Mouse (Mus musculus): ENCODE data around the gene Otulinl. TPM values are rescaled to one million over a fixed set of nuclear protein-coding genes. Genes with fewer than 3 reads are reported as not detected.

Gene Otulinl
- total RNA-seq, 1 experiment from 2014 or later = 22.3 TPM

DNA sequence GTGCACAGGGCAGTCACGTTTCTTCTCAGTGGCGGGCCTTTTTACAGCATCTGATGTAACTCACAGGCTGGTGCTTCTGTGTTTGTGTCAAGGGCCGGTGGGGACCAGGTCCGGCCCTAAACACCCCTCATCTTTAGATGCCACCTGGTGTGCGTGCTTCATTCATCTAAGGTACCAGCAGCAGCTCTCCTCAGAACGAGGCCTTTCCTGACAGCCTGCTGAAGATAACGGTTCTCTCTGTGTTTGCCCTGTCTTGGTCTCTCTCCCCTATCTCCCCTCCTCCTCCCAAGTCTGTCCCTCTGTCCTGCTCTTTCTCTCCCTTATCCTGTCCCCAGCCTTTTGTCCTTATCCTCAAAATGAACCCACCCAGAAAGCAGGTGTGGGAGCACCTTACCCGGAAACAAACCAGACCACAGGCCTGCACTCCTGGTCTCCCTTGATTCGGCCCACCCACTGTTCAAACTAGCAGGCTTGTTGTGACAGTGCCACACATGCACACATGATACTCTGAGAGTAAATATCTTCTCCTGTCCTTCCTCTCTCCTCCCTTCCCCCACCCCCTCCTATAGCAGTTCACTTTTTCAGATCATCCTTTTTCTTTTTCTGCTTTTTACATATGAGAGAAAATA is 14.4 kb downstream of the Otulinl start:
- ATAC-seq (replicated peaks in 1 of 2; ENCODE audit: insufficient read depth in 1 of 2, low FRiP score in 2 of 2, low TSS enrichment in 1 of 2, low read depth in 1 of 2, poor library complexity in 2 of 2, severe bottlenecking in 2 of 2) = no peak

DNA sequence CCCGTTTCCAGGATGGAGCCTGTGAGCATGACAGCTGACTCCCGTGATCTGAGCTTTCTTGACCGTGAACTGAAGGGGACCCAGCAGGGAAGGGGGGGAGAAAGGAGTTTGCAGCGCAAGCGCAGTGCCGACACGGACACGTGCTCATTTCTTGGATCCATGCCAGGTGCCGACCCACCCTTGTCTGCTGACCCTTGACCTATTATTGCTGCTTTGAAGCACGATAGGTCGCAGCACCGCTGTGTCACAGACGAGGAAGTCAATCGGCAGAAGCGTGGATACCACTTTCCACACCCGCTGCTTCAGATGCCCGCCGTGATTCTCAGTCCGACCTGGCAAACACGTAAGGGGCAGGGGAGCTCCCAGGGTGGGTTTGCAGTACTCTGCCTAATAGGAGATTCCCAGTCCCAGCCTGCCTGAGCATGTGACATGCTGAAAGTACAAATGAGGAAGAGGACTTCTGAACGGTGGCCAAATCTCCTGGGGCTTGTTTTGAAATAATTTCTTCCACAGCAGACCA is 15.9 kb downstream of the Otulinl start:
- ATAC-seq (replicated peaks in 1 of 2; ENCODE audit: insufficient read depth in 1 of 2, low FRiP score in 2 of 2, low TSS enrichment in 1 of 2, low read depth in 1 of 2, poor library complexity in 2 of 2, severe bottlenecking in 2 of 2) = peak; percentile 55 to 57; a peak in 3 of 4 replicates

GRCm38 (mm10) chr15:27664126-27664525 is 17.3 kb downstream of the Otulinl start:
- ATAC-seq (replicated peaks in 1 of 2; ENCODE audit: insufficient read depth in 1 of 2, low FRiP score in 2 of 2, low TSS enrichment in 1 of 2, low read depth in 1 of 2, poor library complexity in 2 of 2, severe bottlenecking in 2 of 2) = peak; percentile 70 to 76

DNA sequence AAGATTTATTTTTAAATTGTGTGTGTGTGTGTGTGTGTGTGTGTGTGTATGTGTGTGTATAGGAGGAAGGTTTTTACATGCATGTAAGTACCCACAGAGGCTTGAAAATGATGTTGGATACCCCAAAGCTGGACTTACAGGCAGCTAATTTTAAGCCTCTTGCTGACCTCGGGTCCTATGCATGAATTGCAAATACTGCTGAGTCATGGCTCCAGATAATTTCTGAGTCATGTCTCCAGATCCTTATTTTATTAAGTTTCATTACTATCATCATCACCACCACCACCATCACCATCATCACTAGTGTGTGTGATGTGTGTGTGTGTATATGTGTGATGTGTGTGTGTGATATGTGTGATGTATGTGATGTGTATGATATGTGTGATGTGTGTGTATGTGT is 18.7 kb downstream of the Otulinl start:
- ATAC-seq (replicated peaks in 1 of 2; ENCODE audit: insufficient read depth in 1 of 2, low FRiP score in 2 of 2, low TSS enrichment in 1 of 2, low read depth in 1 of 2, poor library complexity in 2 of 2, severe bottlenecking in 2 of 2) = no peak

GRCm38 (mm10) chr15:27661696-27662095 is 19.7 kb downstream of the Otulinl start:
- ATAC-seq (replicated peaks in 1 of 2; ENCODE audit: insufficient read depth in 1 of 2, low FRiP score in 2 of 2, low TSS enrichment in 1 of 2, low read depth in 1 of 2, poor library complexity in 2 of 2, severe bottlenecking in 2 of 2) = no peak

DNA sequence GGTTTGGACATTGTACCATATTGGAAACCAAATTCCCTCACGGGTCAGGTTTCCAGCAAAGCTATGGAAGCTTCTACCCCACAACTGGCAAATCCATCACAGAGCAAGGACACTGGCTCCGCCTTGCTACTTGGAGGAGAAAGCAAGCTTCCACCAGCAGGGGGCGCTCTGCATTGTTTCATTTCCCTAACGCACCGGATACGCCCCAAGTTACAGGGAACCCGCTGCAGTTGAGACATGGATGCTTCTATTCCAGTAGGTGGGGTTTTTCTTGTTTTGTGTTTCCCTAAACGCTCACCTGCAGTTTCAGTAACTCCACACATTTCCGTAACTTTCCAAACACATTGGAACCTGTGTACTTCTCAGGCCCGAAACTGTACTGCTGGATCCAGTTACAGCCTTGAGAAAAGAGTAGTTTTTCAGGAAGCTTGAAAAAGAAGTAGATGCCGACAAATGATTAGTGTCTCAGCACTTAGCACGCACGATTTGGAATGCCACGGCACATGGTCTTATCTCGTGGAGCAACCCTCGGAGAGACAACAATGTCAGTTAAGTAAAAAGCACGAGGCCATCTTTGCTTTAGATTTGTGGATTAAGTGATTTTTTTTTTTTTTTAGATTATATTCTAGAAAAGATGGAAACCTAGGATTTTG is 21.7 kb downstream of the Otulinl start:
- peak; percentile 82 to 88 for ATAC-seq (replicated peaks in 1 of 2; ENCODE audit: insufficient read depth in 1 of 2, low FRiP score in 2 of 2, low TSS enrichment in 1 of 2, low read depth in 1 of 2, poor library complexity in 2 of 2, severe bottlenecking in 2 of 2)

- ATAC-seq (replicated peaks in 1 of 2; ENCODE audit: insufficient read depth in 1 of 2, low FRiP score in 2 of 2, low TSS enrichment in 1 of 2, low read depth in 1 of 2, poor library complexity in 2 of 2, severe bottlenecking in 2 of 2) = no peak
These were observed 22.2 kb downstream of the Otulinl start for GRCm38 (mm10) chr15:27659143-27659542.

DNA sequence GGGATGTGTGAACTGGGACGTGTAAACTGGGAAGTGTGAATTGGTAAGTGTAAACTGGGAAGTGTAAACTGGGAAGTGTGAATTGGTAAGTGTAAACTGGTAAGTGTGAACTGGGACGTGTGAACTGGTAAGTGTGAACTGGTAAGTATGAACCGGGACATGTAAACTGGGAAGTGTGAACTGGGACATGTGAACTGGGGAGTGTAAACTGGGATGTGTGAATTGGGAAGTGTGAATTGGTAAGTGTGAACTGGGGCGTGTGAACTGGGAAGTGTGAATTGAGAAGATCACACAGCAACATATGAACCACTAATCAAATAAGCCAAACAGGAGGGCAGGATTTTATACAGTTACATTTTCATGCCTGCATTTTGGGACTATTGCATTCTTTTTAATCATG is 23.0 kb downstream of the Otulinl start:
- no peak for ATAC-seq (replicated peaks in 1 of 2; ENCODE audit: insufficient read depth in 1 of 2, low FRiP score in 2 of 2, low TSS enrichment in 1 of 2, low read depth in 1 of 2, poor library complexity in 2 of 2, severe bottlenecking in 2 of 2)

GRCm38 (mm10) chr15:27657866-27658265 is 23.5 kb downstream of the Otulinl start:
- ATAC-seq (replicated peaks in 1 of 2; ENCODE audit: insufficient read depth in 1 of 2, low FRiP score in 2 of 2, low TSS enrichment in 1 of 2, low read depth in 1 of 2, poor library complexity in 2 of 2, severe bottlenecking in 2 of 2) = no peak

GRCm38 (mm10) chr15:27656626-27657025 is 24.8 kb downstream of the Otulinl start:
- no peak for ATAC-seq (replicated peaks in 1 of 2; ENCODE audit: insufficient read depth in 1 of 2, low FRiP score in 2 of 2, low TSS enrichment in 1 of 2, low read depth in 1 of 2, poor library complexity in 2 of 2, severe bottlenecking in 2 of 2)

DNA sequence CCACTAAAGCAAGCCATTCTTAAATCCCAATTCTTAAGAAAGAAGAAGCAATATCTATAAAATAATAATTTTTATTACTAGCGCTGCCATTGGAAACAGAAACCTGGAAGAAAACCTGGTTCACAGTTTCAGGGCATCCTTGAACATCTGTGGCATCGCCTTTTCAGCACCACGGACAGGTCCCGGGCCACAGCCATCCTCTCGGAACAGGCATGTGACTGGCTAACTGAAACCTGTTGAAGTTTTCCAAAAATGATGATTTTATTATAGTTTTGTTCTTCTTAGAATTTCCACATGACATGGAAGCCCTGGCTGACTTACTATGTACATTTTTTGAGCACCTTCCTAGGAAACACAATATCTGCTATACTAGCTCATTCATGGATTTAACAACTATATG is 26.4 kb downstream of the Otulinl start:
- no peak for ATAC-seq (replicated peaks in 1 of 2; ENCODE audit: insufficient read depth in 1 of 2, low FRiP score in 2 of 2, low TSS enrichment in 1 of 2, low read depth in 1 of 2, poor library complexity in 2 of 2, severe bottlenecking in 2 of 2)

DNA sequence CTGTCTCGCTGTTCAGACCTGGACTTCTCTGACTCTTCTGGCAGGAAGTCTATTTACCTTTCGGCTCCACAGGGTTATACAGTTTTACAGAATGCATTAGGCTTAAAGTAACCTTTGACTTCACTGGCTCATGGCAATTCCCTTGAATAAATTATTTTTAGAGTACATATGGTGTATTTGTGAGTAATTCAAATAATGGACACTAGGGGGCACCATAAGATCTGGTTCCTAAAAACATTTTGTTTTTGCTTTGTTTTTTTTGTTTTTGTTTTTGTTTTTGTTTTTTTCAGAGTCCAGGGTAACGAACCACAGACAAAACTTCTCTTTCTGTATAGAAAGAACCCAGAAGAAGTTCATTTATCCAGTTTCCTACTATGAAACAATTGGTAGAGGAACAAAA is 33.7 kb downstream of the Otulinl start:
- no peak for ATAC-seq (replicated peaks in 1 of 2; ENCODE audit: insufficient read depth in 1 of 2, low FRiP score in 2 of 2, low TSS enrichment in 1 of 2, low read depth in 1 of 2, poor library complexity in 2 of 2, severe bottlenecking in 2 of 2)

DNA sequence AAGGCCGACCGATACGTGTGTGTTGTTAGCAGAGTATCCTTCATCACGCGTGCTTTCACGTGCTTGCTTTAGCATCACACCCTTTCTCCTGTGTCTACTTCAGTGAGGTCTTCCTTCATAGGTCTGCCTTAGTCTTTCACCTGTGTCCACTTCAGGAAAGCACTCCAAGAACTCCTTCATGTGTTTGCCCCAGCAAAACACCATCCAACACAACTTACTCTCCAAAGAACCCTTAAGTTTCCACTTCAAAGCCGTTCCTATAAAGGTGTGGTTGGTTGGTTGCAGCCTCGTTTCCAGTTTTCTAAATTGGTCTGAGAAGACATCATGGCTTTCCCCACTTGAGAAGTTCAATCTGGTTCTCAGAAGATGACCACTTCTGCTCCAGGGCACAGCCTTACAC is 34.7 kb downstream of the Otulinl start:
- no peak for ATAC-seq (replicated peaks in 1 of 2; ENCODE audit: insufficient read depth in 1 of 2, low FRiP score in 2 of 2, low TSS enrichment in 1 of 2, low read depth in 1 of 2, poor library complexity in 2 of 2, severe bottlenecking in 2 of 2)

GRCm38 (mm10) chr15:27645250-27645649 is 36.1 kb downstream of the Otulinl start:
- no peak for ATAC-seq (replicated peaks in 1 of 2; ENCODE audit: insufficient read depth in 1 of 2, low FRiP score in 2 of 2, low TSS enrichment in 1 of 2, low read depth in 1 of 2, poor library complexity in 2 of 2, severe bottlenecking in 2 of 2)

GRCm38 (mm10) chr15:27642895-27643294 is 38.5 kb downstream of the Otulinl start:
- peak; percentile 72 to 85 for ATAC-seq (replicated peaks in 1 of 2; ENCODE audit: insufficient read depth in 1 of 2, low FRiP score in 2 of 2, low TSS enrichment in 1 of 2, low read depth in 1 of 2, poor library complexity in 2 of 2, severe bottlenecking in 2 of 2)

- ATAC-seq (replicated peaks in 1 of 2; ENCODE audit: insufficient read depth in 1 of 2, low FRiP score in 2 of 2, low TSS enrichment in 1 of 2, low read depth in 1 of 2, poor library complexity in 2 of 2, severe bottlenecking in 2 of 2) = peak; percentile 70 to 85
These were observed 40.2 kb downstream of the Otulinl start for GRCm38 (mm10) chr15:27641171-27641570.

DNA sequence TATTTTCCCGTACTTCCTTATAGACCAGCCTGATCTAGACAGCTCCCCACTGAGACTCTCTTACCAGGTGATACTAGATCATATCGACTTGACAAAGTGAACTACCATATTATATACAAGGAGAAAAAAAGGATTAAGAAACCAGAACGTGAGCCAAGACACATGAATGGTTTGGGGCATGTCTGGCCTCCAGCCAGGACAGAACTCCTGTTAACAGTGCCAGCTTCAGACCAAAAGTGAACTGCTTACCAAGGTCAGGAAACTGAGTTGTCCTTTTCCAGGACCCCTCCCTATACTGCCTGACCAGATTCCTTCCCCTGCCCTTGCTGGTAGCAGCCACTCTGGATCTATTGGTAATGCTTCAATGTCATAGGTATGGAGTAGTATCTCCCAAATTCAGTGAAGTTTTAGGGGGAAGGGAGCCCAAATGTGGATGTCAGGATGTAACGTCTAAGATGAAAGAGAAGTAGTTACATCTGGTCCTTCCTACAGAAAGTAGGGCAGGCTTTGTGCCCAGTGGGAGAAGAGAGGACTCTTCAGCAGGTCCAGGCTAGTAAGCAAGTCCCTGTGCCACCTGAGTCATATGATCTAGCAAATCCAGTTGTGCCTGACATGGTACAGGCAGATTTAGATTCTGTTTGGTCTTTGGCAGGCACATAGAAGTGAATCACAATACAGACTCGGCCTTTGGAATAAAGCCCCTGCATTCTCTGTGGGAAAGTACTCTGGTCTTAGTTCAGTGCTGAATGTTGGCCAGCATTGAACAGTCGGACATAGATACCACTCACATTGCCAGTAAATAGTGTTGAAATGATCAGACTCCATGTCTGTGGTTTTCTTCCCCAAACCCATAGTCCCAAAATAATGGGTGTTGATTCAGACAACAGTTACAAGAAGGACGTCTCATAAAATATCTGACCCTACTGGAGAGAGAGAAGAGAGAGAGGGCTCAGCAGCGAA is 47.2 kb downstream of the Otulinl start:
- ATAC-seq (replicated peaks in 1 of 2; ENCODE audit: insufficient read depth in 1 of 2, low FRiP score in 2 of 2, low TSS enrichment in 1 of 2, low read depth in 1 of 2, poor library complexity in 2 of 2, severe bottlenecking in 2 of 2) = no peak

All from hematopoietic stem cell, adult 5-6 weeks (primary cell).